Mouse (Mus musculus): ENCODE measurements around the gene Fezf1.

DNA sequence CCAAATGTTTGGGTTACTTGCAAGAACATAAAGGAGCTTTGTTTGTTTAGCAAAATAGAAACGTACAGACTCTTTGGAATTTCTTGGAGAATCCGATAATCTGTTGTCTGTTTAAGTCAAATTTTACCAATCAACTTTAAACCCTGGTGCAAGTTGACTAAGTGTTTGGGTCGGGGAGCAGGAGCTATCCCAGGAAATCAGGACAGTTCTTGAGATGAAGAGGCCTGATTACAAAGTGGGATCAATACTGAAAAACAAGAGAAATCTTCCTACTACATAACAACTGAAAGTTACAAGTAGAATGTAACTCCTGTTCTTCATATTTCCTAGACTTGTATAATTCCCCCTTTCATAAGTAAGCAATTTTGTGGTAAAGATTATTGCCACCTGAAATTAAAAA is 3.3 kb upstream of the Fezf1 start:
- TF ChIP-seq CTCF (IDR thresholded peaks at IDR 0.05; ENCODE audit: control insufficient read depth, insufficient read depth, insufficient replicate concordance, low read depth, low read length) = no peak
- no peak for TF ChIP-seq POLR2A (IDR thresholded peaks at IDR 0.05; ENCODE audit: control insufficient read depth, low read depth, low read length)

All from testis, adult 2 months (tissue).